Mouse (Mus musculus) thymus, postnatal 14 days (tissue): ENCODE results near the gene Vmn1r148.
"Not testable (repeated sequence)": the region's sequence is repeated elsewhere in the genome, so short reads cannot be mapped to it uniquely, and the experiment has no call there.

Experiments
- DNase-seq: peaks from one replicate; pipeline ENCODE4 v3.0.0; 2021

Vmn1r148 gene

DNA sequence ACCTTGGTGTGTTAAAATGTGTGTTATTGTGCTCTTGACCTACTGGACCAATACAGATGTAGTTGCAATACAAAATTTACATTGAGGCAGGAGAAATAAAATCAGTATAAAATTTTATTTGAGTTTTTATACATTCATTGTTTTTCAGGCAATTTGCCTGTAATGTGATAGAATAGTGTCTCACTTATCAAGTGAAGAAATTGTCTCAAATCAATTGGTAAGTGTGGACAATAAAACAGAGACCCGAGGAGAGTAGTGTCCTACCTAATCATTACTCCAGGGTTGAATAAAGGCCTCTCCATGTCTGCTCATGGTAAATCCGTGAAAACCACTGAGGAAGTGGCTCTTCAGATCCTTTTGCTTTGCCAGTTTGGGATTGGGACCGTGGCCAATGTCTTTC lies at the start of gene Vmn1r148:
Gene Vmn1r148 (plus strand): TSS at position 301 of the 400 bp plus-strand sequence.
- DNase-seq: not testable (repeated sequence)

DNA sequence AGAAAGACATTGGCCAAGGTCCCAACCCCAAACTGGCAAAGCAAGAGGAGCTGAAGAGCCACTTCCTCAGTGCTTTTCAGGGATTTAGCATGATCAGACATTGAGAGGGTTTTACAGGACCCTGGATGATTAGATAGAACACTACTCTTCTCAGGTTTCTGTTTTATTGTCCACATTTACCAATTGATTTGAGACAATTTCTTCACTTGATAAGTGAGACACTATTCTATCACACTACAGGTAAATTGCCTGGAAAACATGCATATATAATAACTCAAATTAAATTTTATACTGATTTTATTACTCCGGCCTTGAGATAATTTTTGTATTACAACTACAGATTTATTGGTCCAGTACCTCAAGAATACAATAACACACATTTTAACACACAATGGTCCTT lies 42.4 kb upstream of the Vmn1r148 start, which contains the start of gene Gm8660:
Gene Gm8660 (minus strand): TSS at position 101 of the 400 bp plus-strand sequence.
- DNase-seq: not testable (repeated sequence)

DNA sequence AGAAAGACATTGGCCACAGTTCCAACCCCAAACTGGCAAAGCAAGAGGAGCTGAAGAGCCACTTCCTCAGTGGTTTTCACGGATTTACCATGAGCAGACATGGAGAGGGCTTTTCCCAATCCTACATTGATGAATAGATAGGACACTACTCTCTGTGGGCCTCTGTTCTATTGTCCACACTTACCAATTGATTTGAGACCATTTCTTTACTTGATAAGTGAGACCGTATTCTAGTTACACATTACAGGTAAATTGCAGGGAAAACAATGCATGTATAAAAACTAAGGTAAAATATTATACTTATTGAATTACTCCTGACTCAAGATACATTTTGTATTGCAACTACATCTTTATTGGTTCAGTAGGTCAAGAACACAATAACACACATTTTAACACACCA lies 24.7 kb downstream of the Vmn1r148 start, which contains the start of gene Vmn1r149:
Gene Vmn1r149 (minus strand): TSS at position 101 of the 400 bp plus-strand sequence.
- not testable (repeated sequence) for DNase-seq

DNA sequence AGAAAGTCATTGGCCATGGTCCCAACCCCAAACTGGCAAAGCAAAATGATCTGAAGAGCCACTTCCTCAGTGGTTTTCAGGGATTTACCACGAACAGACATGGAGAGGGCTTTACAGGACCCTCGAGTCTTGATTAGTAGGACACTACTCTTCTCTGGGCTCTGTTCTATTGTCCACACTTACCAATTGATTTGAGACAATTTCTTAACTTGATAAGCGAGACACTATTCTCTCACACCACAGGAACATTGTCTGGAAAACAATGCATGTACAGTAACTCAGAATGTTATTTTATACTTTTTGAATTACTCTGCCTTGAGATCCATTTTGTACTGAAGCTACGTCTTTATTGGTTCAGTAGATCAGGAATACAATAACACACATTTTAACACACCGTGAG lies 50.6 kb downstream of the Vmn1r148 start, which contains the start of gene Gm10665:
Gene Gm10665 (minus strand): TSS at position 101 of the 400 bp plus-strand sequence.
- DNase-seq: not testable (repeated sequence)
